11 mouse cellular contexts compared by ENCODE assay signal in the genomic region with DNA sequence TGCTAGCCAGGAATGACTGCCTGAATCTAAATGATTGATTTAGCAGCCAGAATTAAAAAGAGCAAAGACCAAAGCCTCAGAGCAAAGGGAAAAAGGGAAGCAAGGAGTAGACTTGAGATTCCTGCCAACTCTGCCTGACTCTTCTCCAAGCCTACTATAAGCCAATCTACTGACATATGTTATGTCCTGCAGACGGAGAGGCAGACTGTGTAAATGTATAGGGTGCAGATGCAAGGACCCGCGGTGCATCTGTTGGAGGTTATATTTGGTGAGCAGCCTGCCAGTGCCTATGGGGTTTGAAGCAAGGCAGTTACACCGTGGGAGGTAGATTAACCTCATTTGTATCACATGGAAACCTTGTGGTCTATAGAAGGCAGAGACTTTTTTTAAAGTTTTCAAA.
DNase-seq lines count a peak whose midpoint lies in the region; ATAC-seq lines count a peak whose summit lies in the region.
"Had no signal": no experiment of that assay in that cellular context is flagged by ENCODE, and none has a peak within 500 bp of the region (broad histone marks: within the 10 kb centered on the region; RNA-seq: fewer than 3 reads in every experiment).

No protein-coding gene starts in this region.

- no peak for DNase-seq in cerebellum, postnatal 4 days (ENCODE audit: low spot score in 2 of 2)
- peak; percentile 33 for DNase-seq in layer of hippocampus, adult 9-11 months
- no peak for DNase-seq in layer of hippocampus, postnatal 14 days (ENCODE audit: low spot score in 2 of 2)
- DNase-seq in frontal cortex, postnatal 36 days (ENCODE audit: low spot score in 2 of 2) = peak; percentile 40 to 71
- peak; percentile 10 for DNase-seq in right cerebral cortex, postnatal 4 days
- DNase-seq in kidney, postnatal 4 days = no peak
- DNase-seq in spleen, adult 18-20 months = no peak
- DNase-seq: kidney, adult 11 months; lung, postnatal 4 days; thymus, postnatal 36 days had no signal

- 0 out of 2 replicates have a peak, but pooled peaks have one; percentile 40 for ATAC-seq in cerebellum, adult (ENCODE audit: insufficient number of reproducible peaks, low FRiP score, low TSS enrichment)

Comparison
In these comparisons a context has a peak if more than half of its experiments do, and no peak if none do; other contexts are left out.
1. DNase-seq: peak in layer of hippocampus, adult 9-11 months (single experiment), frontal cortex, postnatal 36 days (2 of 2) and right cerebral cortex, postnatal 4 days (single experiment); none in cerebellum, postnatal 4 days (0 of 2), layer of hippocampus, postnatal 14 days (0 of 2), kidney, postnatal 4 days (0 of 2) and spleen, adult 18-20 months (0 of 2).